Mouse (Mus musculus): ENCODE data around the gene Ddx47. TPM values are rescaled to one million over a fixed set of nuclear protein-coding genes. Genes with fewer than 3 reads are reported as not detected.

Gene Ddx47
- total RNA-seq, 1 experiment from 2014 or later: 56.9 TPM

DNA sequence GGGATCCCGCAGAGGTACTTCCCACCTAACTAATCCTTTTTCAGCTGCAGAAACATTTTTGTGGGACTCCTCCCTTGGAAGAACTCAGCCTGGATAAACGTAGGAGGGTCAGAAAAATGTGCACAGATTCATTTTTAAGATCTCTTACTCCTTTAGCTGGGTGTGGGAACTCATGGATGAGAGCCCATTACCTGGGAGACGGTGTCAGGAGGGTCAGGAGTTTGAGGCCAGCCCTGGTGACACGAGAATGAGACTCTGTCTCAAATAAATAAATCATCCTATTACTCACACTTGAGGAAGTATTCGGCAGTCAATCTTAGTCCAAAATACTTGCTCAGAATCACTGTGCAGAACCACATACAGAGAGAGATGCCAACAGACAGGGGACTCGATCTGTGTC, 58.4 kb downstream of the Ddx47 start:
- DNase-seq: no peak

- DNase-seq: no peak
These were observed 58.9 kb downstream of the Ddx47 start for GRCm38 (mm10) chr6:135070347-135070746.

Other genes with a start within 250 kb of the Ddx47 start
- 17.9 and 22.8 TPM in 2 replicates for gene Dusp16, start 219.0 kb upstream of the Ddx47 start, total RNA-seq (2021)
- 17.2 and 21.1 TPM in 2 replicates for gene Crebl2, start 181.5 kb upstream of the Ddx47 start, total RNA-seq (2021)
- 10.0 and 11.8 TPM in 2 replicates for gene Gpr19, start 113.0 kb upstream of the Ddx47 start, total RNA-seq (2021)
- 42.8 and 48.0 TPM in 2 replicates for gene Cdkn1b, start 91.2 kb upstream of the Ddx47 start, total RNA-seq (2021)
- 12.0 and 18.0 TPM in 2 replicates for gene Apold1, start 29.9 kb upstream of the Ddx47 start, total RNA-seq (2021)
- 1.7 and 2.1 TPM in 2 replicates for gene Gprc5a, start 54.0 kb downstream of the Ddx47 start, total RNA-seq (2021)
- gene Gprc5d, start 106.7 kb downstream of the Ddx47 start, total RNA-seq (2021): not detected in 2 replicates
- 28.7 and 29.4 TPM in 2 replicates for gene Fam234b, start 186.4 kb downstream of the Ddx47 start, total RNA-seq (2021)
- 26.4 and 46.0 TPM in 2 replicates for gene Hebp1, start 186.4 kb downstream of the Ddx47 start, total RNA-seq (2021)
- not detected in 2 replicates for gene Gsg1, start 242.7 kb downstream of the Ddx47 start, total RNA-seq (2021)